ENCODE assay signal across 14 mouse cellular contexts in the genomic region with DNA sequence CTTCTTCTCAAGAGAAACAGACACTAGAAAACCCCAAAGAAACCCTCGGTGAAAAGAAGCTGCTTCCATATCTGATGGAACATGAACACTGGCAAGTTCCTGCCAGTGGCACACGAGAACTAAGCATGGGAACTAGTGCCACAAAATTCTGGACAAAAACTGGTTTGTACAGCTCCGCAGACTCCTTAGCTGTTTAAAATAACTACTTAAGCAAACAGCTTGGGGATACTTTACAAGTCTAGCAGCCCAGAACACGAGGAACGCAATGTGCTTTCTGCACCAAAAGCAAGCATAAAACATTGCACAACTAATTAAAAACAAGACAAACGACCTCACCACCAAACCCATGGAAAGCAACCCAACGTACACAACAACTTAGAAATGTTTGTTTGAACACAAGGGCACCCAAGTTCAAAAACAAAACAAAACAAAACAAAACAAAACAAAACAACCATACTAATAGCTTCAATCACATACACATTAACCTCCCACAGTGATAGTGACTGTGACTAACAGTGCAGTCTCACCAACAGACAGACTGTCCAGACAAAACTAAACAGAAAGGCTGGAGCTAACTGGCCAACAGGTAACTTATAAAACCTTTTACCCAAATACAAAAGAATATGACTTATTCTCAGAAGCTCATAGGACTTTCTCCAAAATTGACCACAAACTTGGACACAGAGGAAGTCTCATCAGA.
A peak's percentile ranks its signal among the peaks of the same experiment; 100 is the strongest.
DNase-seq lines count a peak whose midpoint lies in the region; ATAC-seq and TF ChIP-seq lines count a peak whose summit lies in the region.
"Had no signal": no experiment of that assay in that cellular context is flagged by ENCODE, and none has a peak within 500 bp of the region (broad histone marks: within the 10 kb centered on the region; RNA-seq: fewer than 3 reads in every experiment).

No protein-coding gene starts in this region.

- no peaks in the 10 kb centered on the region for H3K36me3 ChIP-seq in liver, adult 2 months (ENCODE audit: control insufficient read depth, insufficient read depth, low read length)
- no peaks in the 10 kb centered on the region for H3K36me3 ChIP-seq in liver, embryonic 11.5 days (ENCODE audit: control insufficient read depth, insufficient read depth, low read length)
- H3K36me3 ChIP-seq: heart, embryonic 13.5 days; intestine, embryonic 15.5 days; liver, embryonic 13.5 days; midbrain, embryonic 13.5 days had no signal

- H3K4me2 ChIP-seq in liver, embryonic 11.5 days, result no peak overlapping the region
- H3K4me2 ChIP-seq: heart, embryonic 13.5 days; intestine, embryonic 15.5 days; liver, embryonic 13.5 days; midbrain, embryonic 13.5 days had no signal

- no peak overlapping the region for H3K4me3 ChIP-seq in liver, adult 2 months (ENCODE audit: insufficient read depth, low read depth, low read length)
- no peak overlapping the region for H3K4me3 ChIP-seq in liver, embryonic 11.5 days (ENCODE audit: low read depth, low read length)
- H3K4me3 ChIP-seq: heart, embryonic 13.5 days; intestine, embryonic 15.5 days; liver, embryonic 13.5 days; midbrain, embryonic 13.5 days had no signal

- peak; percentile 70 for ATAC-seq in frontal cortex, adult (ENCODE audit: low TSS enrichment)
- no peak for ATAC-seq in liver, embryonic 11.5 days (replicated peaks; ENCODE audit: low FRiP score)
- ATAC-seq: intestine, embryonic 15.5 days; midbrain, embryonic 13.5 days had no signal

- H3K79me2 ChIP-seq in liver, adult 2 months (ENCODE audit: control insufficient read depth, insufficient read depth, low read length), result peaks cover 6% of the 10 kb centered on the region; the same call in 1 of the 2 replicates

- WGBS in liver, adult 2 months, result 20% methylated on average over 7 of the region's 7 CpGs
- 64% methylated on average over 7 of the region's 7 CpGs for WGBS in liver, embryonic 11.5 days

- DNase-seq in frontal cortex, postnatal 10 days (ENCODE audit: low spot score in 2 of 2), result no peak
- peak; percentile 93 for DNase-seq in liver, adult 2 months (ENCODE audit: extremely low read depth, low read depth, low spot score)
- no peak for DNase-seq in liver, embryonic 11.5 days (ENCODE audit: low spot score)
- DNase-seq in gonadal fat pad, adult 2 months (ENCODE audit: low read depth), result peak; percentile 79
- DNase-seq in lung, postnatal 14 days, result peak; percentile 17
- DNase-seq in heart, adult 8-10 months (ENCODE audit: low spot score), result no peak
- DNase-seq in cerebellum, adult 11 months, result no peak
- DNase-seq: adrenal gland, postnatal 14 days; liver, embryonic 13.5 days; thymus, adult 18-20 months had no signal

- H3K27me3 ChIP-seq in liver, adult 2 months (ENCODE audit: control insufficient read depth, insufficient read depth, low read length), result no peaks in the 10 kb centered on the region
- no peaks in the 10 kb centered on the region for H3K27me3 ChIP-seq in liver, embryonic 11.5 days (replicated peaks; ENCODE audit: control insufficient read depth, insufficient read depth, low read length)
- H3K27me3 ChIP-seq: heart, embryonic 13.5 days; intestine, embryonic 15.5 days; liver, embryonic 13.5 days; midbrain, embryonic 13.5 days had no signal

- peak overlapping the region; percentile 62; the same call in 1 of the 2 replicates for H3K9ac ChIP-seq in liver, adult 2 months (ENCODE audit: low read depth, low read length)
- no peak overlapping the region for H3K9ac ChIP-seq in liver, embryonic 11.5 days (ENCODE audit: low read depth, low read length)
- H3K9ac ChIP-seq: heart, embryonic 13.5 days; intestine, embryonic 15.5 days; liver, embryonic 13.5 days; midbrain, embryonic 13.5 days had no signal

- TF ChIP-seq POLR2A in liver, adult 2 months (IDR thresholded peaks at IDR 0.05; ENCODE audit: extremely low read depth, insufficient read depth, low read length), result no peak

- H3K27ac ChIP-seq in liver, adult 2 months (replicated peaks; ENCODE audit: insufficient read depth, low read depth, low read length), result peak overlapping the region; percentile 90
- no peak overlapping the region for H3K27ac ChIP-seq in liver, embryonic 11.5 days (ENCODE audit: low read depth, low read length)
- H3K27ac ChIP-seq: heart, embryonic 13.5 days; intestine, embryonic 15.5 days; liver, embryonic 13.5 days; midbrain, embryonic 13.5 days had no signal

- H3K9me3 ChIP-seq in liver, embryonic 11.5 days (ENCODE audit: control insufficient read depth, low read length), result no peaks in the 10 kb centered on the region
- H3K9me3 ChIP-seq: heart, embryonic 13.5 days; intestine, embryonic 15.5 days; liver, embryonic 13.5 days; midbrain, embryonic 13.5 days had no signal

- TF ChIP-seq CTCF in liver, adult 2 months (IDR thresholded peaks at IDR 0.05; ENCODE audit: low read depth, low read length), result no peak

- H3K4me1 ChIP-seq in liver, adult 2 months (ENCODE audit: control insufficient read depth, insufficient read depth, low read length), result peaks cover 14% of the 10 kb centered on the region
- no peaks in the 10 kb centered on the region for H3K4me1 ChIP-seq in liver, embryonic 11.5 days (replicated peaks; ENCODE audit: control insufficient read depth, insufficient read depth, low read length)
- H3K4me1 ChIP-seq: intestine, embryonic 15.5 days; liver, embryonic 13.5 days; midbrain, embryonic 13.5 days had no signal

Comparison
In these comparisons a context has a peak if more than half of its experiments do, and no peak if none do; other contexts are left out.
1. DNase-seq: peak in liver, adult 2 months (single experiment), gonadal fat pad, adult 2 months (single experiment) and lung, postnatal 14 days (single experiment); none in frontal cortex, postnatal 10 days (0 of 2), liver, embryonic 11.5 days (single experiment), heart, adult 8-10 months (single experiment) and cerebellum, adult 11 months (single experiment).